Mouse (Mus musculus) liver, postnatal 0 days (tissue): ENCODE results near the gene Syt8. TPM values are rescaled to one million over a fixed set of nuclear protein-coding genes. Genes with fewer than 3 reads are reported as not detected.
A peak's percentile ranks its signal among the peaks of the same experiment; 100 is the strongest.

ENCODE experiments used
- ATAC-seq: fragments of 200-750 bp; cut with Nextera tagmentation; 2 replicates; pipeline ENCODE4 v1.8.0; 2017; ENCODE audit warnings: mild to moderate bottlenecking, moderate library complexity
- DNase-seq: peaks from one replicate; pipeline ENCODE4 v3.0.0-alpha.2; 2016
- H3K27ac ChIP-seq: fragments of 300-500 bp; sonication (generic); 2 replicates; pipeline ENCODE4 v1.5.1; 2014; ENCODE audit warnings: antibody characterized with exemption, moderate library complexity, mild to moderate bottlenecking, low read depth
- H3K27me3 ChIP-seq: fragments of 300-500 bp; sonication (generic); 2 replicates; pipeline ENCODE4 v1.6.1; 2014; ENCODE audit warnings: low read length, control low read depth, mixed read lengths; ENCODE audit not compliant: insufficient read depth
- H3K36me3 ChIP-seq: fragments of 300-500 bp; sonication (generic); replicated peaks from 2 replicates; pipeline ENCODE4 v1.6.1; 2014; ENCODE audit warnings: mild to moderate bottlenecking, control low read depth, low read length, moderate library complexity, mixed read lengths; ENCODE audit not compliant: insufficient read depth
- H3K4me1 ChIP-seq: fragments of 300-500 bp; sonication (generic); 2 replicates; pipeline ENCODE4 v1.6.1; 2014; ENCODE audit warnings: antibody characterized with exemption, mild to moderate bottlenecking, control low read depth; ENCODE audit not compliant: insufficient read depth
- H3K4me2 ChIP-seq: fragments of 300-500 bp; sonication (generic); 2 replicates; pipeline ENCODE4 v1.6.1; 2014; ENCODE audit warnings: low read depth, mild to moderate bottlenecking, low read length, moderate library complexity, mixed read lengths
- H3K4me3 ChIP-seq: fragments of 300-500 bp; sonication (generic); 2 replicates; pipeline ENCODE4 v1.5.1; 2014; ENCODE audit warnings: low read depth, low read length
- H3K9ac ChIP-seq: fragments of 300-500 bp; sonication (generic); replicated peaks from 2 replicates; pipeline ENCODE4 v1.6.1; 2014; ENCODE audit warnings: mild to moderate bottlenecking, moderate library complexity
- H3K9me3 ChIP-seq: fragments of 300-500 bp; sonication (generic); 2 replicates; pipeline ENCODE4 v1.6.1; 2016; ENCODE audit warnings: mild to moderate bottlenecking, control low read depth, low read length, mixed read lengths
- CTCF ChIP-seq: sonication (generic); IDR thresholded peaks from 2 replicates; pipeline ENCODE4 v1.5.1; 2016; ENCODE audit warnings: antibody characterized with exemption, low read depth
- EP300 ChIP-seq: IDR thresholded peaks from 2 replicates; pipeline ENCODE4 v1.6.1; 2016; ENCODE audit warnings: antibody characterized with exemption, low read depth, mild to moderate bottlenecking
- WGBS: fragments of 180-500 bp; shearing (Covaris S2); extraction: QIAGEN DNeasy Blood & Tissue Kit; methylation state at CpG from one replicate; pipeline ENCODE4 v1.1.7; 2014; ENCODE audit not compliant: insufficient replicate concordance; 5-methylcytosine and 5-hydroxymethylcytosine counted together
- polyA plus RNA-seq: library from polyadenylated mRNA; unstranded; fragments of >200 nt; fragmentation: Nextera tagmentation; extraction: Ambion mirVana; gene quantifications from 2 replicates; pipeline ENCODE4 v1.2.1, GENCODE M21; 2015

Syt8 gene
- polyA plus RNA-seq, 1 experiment from 2014 or later, result not detected

GRCm38 (mm10) chr7:142388740-142389139 is 45.9 kb upstream of the Syt8 start:
- H3K4me2 ChIP-seq, result no peak overlapping the region
- H3K4me3 ChIP-seq, result no peak overlapping the region
- ATAC-seq (no peak), DNase-seq (no peak)
- H3K36me3 ChIP-seq, result peaks cover 25% of the 10 kb centered on the region
- 87% methylated on average over 2 of the region's 2 CpGs for WGBS
- H3K9me3 ChIP-seq, result no peaks in the 10 kb centered on the region
- no peaks in the 10 kb centered on the region for H3K27me3 ChIP-seq
- H3K9ac ChIP-seq, result no peak overlapping the region
- H3K27ac ChIP-seq, result peak overlapping the region; percentile 87; the same call in 1 of the 2 replicates
- TF ChIP-seq EP300, result no peak
- TF ChIP-seq CTCF, result no peak
- peaks cover 57% of the 10 kb centered on the region for H3K4me1 ChIP-seq

GRCm38 (mm10) chr7:142389961-142390650 is 44.5 kb upstream of the Syt8 start:
- no peak for DNase-seq
- H3K4me1 ChIP-seq, result peaks cover 60% of the 10 kb centered on the region
- no peak overlapping the region for H3K9ac ChIP-seq

GRCm38 (mm10) chr7:142391108-142391507 is 43.5 kb upstream of the Syt8 start:
- H3K4me2 ChIP-seq, result peak overlapping the region; percentile 10
- H3K36me3 ChIP-seq, result 0 out of 2 replicates have a peak, but pooled peaks cover 2% of the 10 kb centered on the region
- H3K9ac ChIP-seq, result no peak overlapping the region
- 56% methylated on average over 3 of the region's 3 CpGs for WGBS
- H3K4me1 ChIP-seq, result peaks cover 53% of the 10 kb centered on the region
- H3K4me3 ChIP-seq, result no peak overlapping the region
- H3K9me3 ChIP-seq, result no peaks in the 10 kb centered on the region
- DNase-seq, result no peak
- H3K27ac ChIP-seq, result peak overlapping the region; percentile 74
- TF ChIP-seq CTCF, result no peak
- no peak for TF ChIP-seq EP300
- no peak for ATAC-seq
- H3K27me3 ChIP-seq, result no peaks in the 10 kb centered on the region

More at GRCm38 (mm10) chr7:142389961-142390650, 44.5 kb upstream of the Syt8 start:
- no peak for ATAC-seq
- peak overlapping the region; percentile 10 for H3K4me2 ChIP-seq
- no peaks in the 10 kb centered on the region for H3K27me3 ChIP-seq
- no peak overlapping the region for H3K4me3 ChIP-seq
- H3K36me3 ChIP-seq, result peaks cover 11% of the 10 kb centered on the region
- TF ChIP-seq CTCF (no peak), EP300 (no peak)
- no peaks in the 10 kb centered on the region for H3K9me3 ChIP-seq
- peak overlapping the region; percentile 74 for H3K27ac ChIP-seq
- 74% methylated on average over 3 of the region's 3 CpGs for WGBS

GRCm38 (mm10) chr7:142391609-142392008 is 43.0 kb upstream of the Syt8 start:
- TF ChIP-seq CTCF (no peak), EP300 (no peak)
- DNase-seq (no peak), ATAC-seq (no peak)
- 74% methylated on average over 4 of the region's 4 CpGs for WGBS
- Histone ChIP-seq H3K4me2 (peak overlapping the region; percentile 10), H3K27ac (peak overlapping the region; percentile 84), H3K9me3 (no peaks in the 10 kb centered on the region), H3K36me3 (0 out of 2 replicates have a peak, but pooled peaks cover 1% of the 10 kb centered on the region), H3K9ac (no peak overlapping the region), H3K4me1 (peaks cover 50% of the 10 kb centered on the region), H3K27me3 (no peaks in the 10 kb centered on the region), H3K4me3 (no peak overlapping the region)

- peak overlapping the region; percentile 48 for H3K4me2 ChIP-seq
- H3K9me3 ChIP-seq, result no peaks in the 10 kb centered on the region
- no peak overlapping the region for H3K4me3 ChIP-seq
- TF ChIP-seq EP300 (peak; percentile 74), CTCF (no peak)
- peak; percentile 83 for ATAC-seq
- no peaks in the 10 kb centered on the region for H3K27me3 ChIP-seq
- H3K27ac ChIP-seq, result peak overlapping the region; percentile 84
- H3K9ac ChIP-seq, result no peak overlapping the region; the same call in 1 of the 2 replicates
- peak; percentile 84 for DNase-seq
- H3K36me3 ChIP-seq, result no peaks in the 10 kb centered on the region
- 16% methylated on average over 4 of the region's 4 CpGs for WGBS
- peaks cover 55% of the 10 kb centered on the region for H3K4me1 ChIP-seq
Measured at GRCm38 (mm10) chr7:142393191-142393590, 41.5 kb upstream of the Syt8 start.

- Histone ChIP-seq H3K9ac (no peak overlapping the region), H3K4me2 (no peak overlapping the region), H3K4me1 (peaks cover 56% of the 10 kb centered on the region), H3K36me3 (no peaks in the 10 kb centered on the region), H3K27ac (peak overlapping the region; percentile 84), H3K27me3 (no peaks in the 10 kb centered on the region), H3K9me3 (no peaks in the 10 kb centered on the region), H3K4me3 (no peak overlapping the region)
- TF ChIP-seq CTCF, result no peak
- WGBS, result 40% methylated on average over 6 of the region's 6 CpGs
- no peak for DNase-seq
- no peak for ATAC-seq
Measured at GRCm38 (mm10) chr7:142394261-142395190, 40.1 kb upstream of the Syt8 start.
